Mouse (Mus musculus) limb, embryonic 13.5 days (tissue): Measurements from ENCODE around the gene Cldnd2. TPM values are rescaled to one million over a fixed set of nuclear protein-coding genes. Genes with fewer than 3 reads are reported as not detected.

ENCODE experiments used
- ATAC-seq: fragments of 200-750 bp; cut with Nextera tagmentation; 2 replicates; pipeline ENCODE4 v1.8.0; 2017; ENCODE audit warnings: low read depth, moderate number of reproducible peaks, moderate TSS enrichment; ENCODE audit not compliant: low FRiP score
- H3K27ac ChIP-seq: fragments of 300-500 bp; sonication (generic); 2 replicates; pipeline ENCODE4 v1.5.1; 2015; ENCODE audit warnings: inconsistent platforms, mild to moderate bottlenecking, moderate library complexity
- H3K27me3 ChIP-seq: fragments of 300-500 bp; sonication (generic); 2 replicates; pipeline ENCODE4 v1.6.1; 2015; ENCODE audit warnings: mild to moderate bottlenecking, inconsistent platforms
- H3K36me3 ChIP-seq: fragments of 300-500 bp; sonication (generic); 2 replicates; pipeline ENCODE4 v1.6.1; 2015; ENCODE audit warnings: inconsistent platforms, mild to moderate bottlenecking, moderate library complexity
- H3K4me1 ChIP-seq: fragments of 300-500 bp; sonication (generic); 2 replicates; pipeline ENCODE4 v1.6.1; 2015; ENCODE audit warnings: inconsistent platforms
- H3K4me2 ChIP-seq: fragments of 300-500 bp; sonication (generic); replicated peaks from 2 replicates; pipeline ENCODE4 v1.6.1; 2015; ENCODE audit warnings: inconsistent platforms, mild to moderate bottlenecking, moderate library complexity
- H3K4me3 ChIP-seq: fragments of 300-500 bp; sonication (generic); 2 replicates; pipeline ENCODE4 v1.5.1; 2015; ENCODE audit warnings: moderate library complexity, mild to moderate bottlenecking, inconsistent platforms
- H3K9ac ChIP-seq: fragments of 300-500 bp; sonication (generic); 2 replicates; pipeline ENCODE4 v1.6.1; 2015; ENCODE audit warnings: mild to moderate bottlenecking, inconsistent platforms
- H3K9me3 ChIP-seq: fragments of 300-500 bp; sonication (generic); 2 replicates; pipeline ENCODE4 v1.6.1; 2016; ENCODE audit warnings: inconsistent platforms
- WGBS: fragments of 180-500 bp; shearing (Covaris S2); methylation state at CpG from one replicate; pipeline ENCODE4 v1.1.7; 2015; 5-methylcytosine and 5-hydroxymethylcytosine counted together
- microRNA-seq: library from miRNA; unstranded; fragments of <30 nt; microRNA quantifications from one replicate; pipeline ENCODE4, GENCODE M21; 2016
- polyA plus RNA-seq: library from polyadenylated mRNA; unstranded; fragments of >200 nt; fragmentation: Nextera tagmentation; extraction: Ambion mirVana; gene quantifications from 2 replicates; pipeline ENCODE4 v1.2.1, GENCODE M21; 2015

Cldnd2 gene
- polyA plus RNA-seq, 1 experiment from 2014 or later: not detected

- no peaks in the 10 kb centered on the region for H3K36me3 ChIP-seq
- no peak overlapping the region for H3K27ac ChIP-seq
- H3K9me3 ChIP-seq: no peaks in the 10 kb centered on the region
- peaks cover 34% of the 10 kb centered on the region for H3K27me3 ChIP-seq
- no peak for ATAC-seq
- no peak overlapping the region for H3K9ac ChIP-seq
- WGBS: 63% methylated on average over 3 of the region's 3 CpGs
- no peak overlapping the region for H3K4me2 ChIP-seq
- H3K4me3 ChIP-seq: no peak overlapping the region
- peaks cover 15% of the 10 kb centered on the region for H3K4me1 ChIP-seq
Observed at GRCm38 (mm10) chr7:43481191-43481590, 40.6 kb downstream of the Cldnd2 start.

- ATAC-seq: peak; percentile 46
- no peak overlapping the region for H3K9ac ChIP-seq
- no peaks in the 10 kb centered on the region for H3K9me3 ChIP-seq
- H3K4me3 ChIP-seq: no peak overlapping the region
- H3K27ac ChIP-seq: no peak overlapping the region
- 62% methylated on average over 8 of the region's 8 CpGs for whole genome bisulfite sequencing
- peaks cover 24% of the 10 kb centered on the region for H3K27me3 ChIP-seq
- no peak overlapping the region for H3K4me2 ChIP-seq
- H3K36me3 ChIP-seq: no peaks in the 10 kb centered on the region
- peaks cover 11% of the 10 kb centered on the region for H3K4me1 ChIP-seq
Observed at GRCm38 (mm10) chr7:43482090-43482716, 41.6 kb downstream of the Cldnd2 start.

GRCm38 (mm10) chr7:43483236-43483635 lies 42.7 kb downstream of the Cldnd2 start:
- H3K4me1 ChIP-seq: peaks cover 11% of the 10 kb centered on the region
- no peak overlapping the region for H3K9ac ChIP-seq
- H3K36me3 ChIP-seq: no peaks in the 10 kb centered on the region
- 15% methylated on average over 10 of the region's 10 CpGs for WGBS
- no peak overlapping the region for H3K4me2 ChIP-seq
- H3K4me3 ChIP-seq: no peak overlapping the region
- no peak overlapping the region for H3K27ac ChIP-seq
- peaks cover 13% of the 10 kb centered on the region for H3K27me3 ChIP-seq
- no peak for ATAC-seq
- no peaks in the 10 kb centered on the region for H3K9me3 ChIP-seq

GRCm38 (mm10) chr7:43488646-43489045 lies 48.1 kb downstream of the Cldnd2 start:
- peaks cover 18% of the 10 kb centered on the region for H3K4me1 ChIP-seq
- peaks cover 23% of the 10 kb centered on the region for H3K27me3 ChIP-seq
- H3K9ac ChIP-seq: 0 out of 2 replicates have a peak overlapping the region, but pooled peaks have one; percentile 77
- H3K9me3 ChIP-seq: no peaks in the 10 kb centered on the region; the same call in 1 of the 2 replicates
- no peaks in the 10 kb centered on the region for H3K36me3 ChIP-seq
- WGBS: 33% methylated on average over 5 of the region's 5 CpGs
- H3K4me2 ChIP-seq: peak overlapping the region; percentile 80; the same call in 1 of the 2 replicates
- ATAC-seq: no peak
- 0 out of 2 replicates have a peak overlapping the region, but pooled peaks have one; percentile 60 for H3K4me3 ChIP-seq
- H3K27ac ChIP-seq: no peak overlapping the region

- Histone ChIP-seq H3K27ac (no peak within 1 kb of the TSS), H3K36me3 (no peaks in the 10 kb centered on the region), H3K4me1 (peaks cover 18% of the 10 kb centered on the region), H3K4me3 (peak within 1 kb of the TSS; percentile 60), H3K4me2 (peak within 1 kb of the TSS; percentile 80), H3K9ac (peak within 1 kb of the TSS; percentile 77), H3K9me3 (no peaks in the 10 kb centered on the region; the same call in 1 of the 2 replicates), H3K27me3 (peaks cover 25% of the 10 kb centered on the region)
- peak; percentile 63 for ATAC-seq
- whole genome bisulfite sequencing: 1% methylated on average over 25 of the region's 41 CpGs
Observed at GRCm38 (mm10) chr7:43489631-43490125, 49.1 kb downstream of the Cldnd2 start, which contains the start of gene Iglon5. TSS of gene Iglon5 (minus strand) at chr7:43490075.

GRCm38 (mm10) chr7:43490182-43490584 lies 49.6 kb downstream of the Cldnd2 start:
- Histone ChIP-seq H3K27ac (no peak overlapping the region), H3K27me3 (peaks cover 30% of the 10 kb centered on the region), H3K4me1 (peaks cover 18% of the 10 kb centered on the region), H3K4me2 (peak overlapping the region; percentile 80), H3K4me3 (peak overlapping the region; percentile 60), H3K9me3 (no peaks in the 10 kb centered on the region; the same call in 1 of the 2 replicates), H3K9ac (peak overlapping the region; percentile 77), H3K36me3 (no peaks in the 10 kb centered on the region)
- 0% methylated on average over 6 of the region's 13 CpGs for WGBS
- ATAC-seq: peak; percentile 91

- peak overlapping the region; percentile 80; the same call in 1 of the 2 replicates for H3K4me2 ChIP-seq
- peaks cover 18% of the 10 kb centered on the region for H3K4me1 ChIP-seq
- no peak overlapping the region for H3K9ac ChIP-seq
- no peaks in the 10 kb centered on the region for H3K36me3 ChIP-seq
- 61% methylated on average over 9 of the region's 9 CpGs for WGBS
- ATAC-seq: no peak
- no peaks in the 10 kb centered on the region; the same call in 1 of the 2 replicates for H3K9me3 ChIP-seq
- H3K27ac ChIP-seq: no peak overlapping the region
- H3K4me3 ChIP-seq: peak overlapping the region; percentile 60; the same call in 1 of the 2 replicates
- peaks cover 37% of the 10 kb centered on the region for H3K27me3 ChIP-seq
Observed at GRCm38 (mm10) chr7:43490861-43491260, 50.3 kb downstream of the Cldnd2 start.

Small RNAs within 50 kb of the gene (microRNA-seq; reads per million reads assigned to microRNA genes)
- gene Mir7051: not detected

Other genes with a start within 250 kb of the Cldnd2 start
- gene Zfp715, start 127.5 kb upstream of the Cldnd2 start, polyA plus RNA-seq: 16.7 TPM in 2 replicates
- gene Siglecf, start 89.4 kb upstream of the Cldnd2 start, polyA plus RNA-seq: 0.22 and 0.23 TPM in 2 replicates
- 0.06 and 0.13 TPM in 2 replicates for gene Siglecg, start 32.6 kb upstream of the Cldnd2 start, polyA plus RNA-seq
- not detected in 2 replicates for gene Lim2, start 13.1 kb upstream of the Cldnd2 start, polyA plus RNA-seq
- gene Nkg7, start 3.7 kb upstream of the Cldnd2 start, polyA plus RNA-seq: 0.89 and 1.1 TPM in 2 replicates
- 272 and 301 TPM in 2 replicates for gene Etfb, start 3.3 kb downstream of the Cldnd2 start, polyA plus RNA-seq
- not detected in 2 replicates for gene Gm45233, start 3.3 kb downstream of the Cldnd2 start, polyA plus RNA-seq
- 3.9 and 4.8 TPM in 2 replicates for gene Vsig10l, start 22.4 kb downstream of the Cldnd2 start, polyA plus RNA-seq
- 1.8 and 2.0 TPM in 2 replicates for gene Iglon5, start 49.3 kb downstream of the Cldnd2 start, polyA plus RNA-seq
- gene 4931406B18Rik, start 65.2 kb downstream of the Cldnd2 start, polyA plus RNA-seq: not detected in 2 replicates
- gene Cd33, start 103.6 kb downstream of the Cldnd2 start, polyA plus RNA-seq: 1.2 and 1.5 TPM in 2 replicates
- 4.8 and 4.9 TPM in 2 replicates for gene Zfp658, start 121.5 kb downstream of the Cldnd2 start, polyA plus RNA-seq
- gene Zfp719, start 138.8 kb downstream of the Cldnd2 start, polyA plus RNA-seq: 14.4 and 15.4 TPM in 2 replicates
- 0.27 and 0.33 TPM in 2 replicates for gene Zfp819, start 166.4 kb downstream of the Cldnd2 start, polyA plus RNA-seq
- not detected in 2 replicates for gene Ceacam18, start 193.9 kb downstream of the Cldnd2 start, polyA plus RNA-seq
- 0.62 and 0.70 TPM in 2 replicates for gene Siglece, start 219.4 kb downstream of the Cldnd2 start, polyA plus RNA-seq
- gene Ctu1, start 231.2 kb downstream of the Cldnd2 start, polyA plus RNA-seq: 15.0 and 15.2 TPM in 2 replicates
- gene Klk14, start 249.6 kb downstream of the Cldnd2 start, polyA plus RNA-seq: not detected in 2 replicates